Mouse (Mus musculus) G1E (cell line): ENCODE data around the gene Borcs6. TPM values are rescaled to one million over a fixed set of nuclear protein-coding genes. Genes with fewer than 3 reads are reported as not detected.

ENCODE experiments used
- ATAC-seq: 2 replicates; pipeline ENCODE4 v1.8.0; 2016; ENCODE audit warnings: mild to moderate bottlenecking; ENCODE audit not compliant: insufficient number of reproducible peaks, poor library complexity, low FRiP score, severe bottlenecking; ENCODE audit errors: extremely low read depth
- DNase-seq: peaks from one replicate; pipeline ENCODE4 v3.0.0; 2012; ENCODE audit warnings: low spot score
- H3K27me3 ChIP-seq: 2 replicates; pipeline ENCODE4 v1.6.1; 2012; ENCODE audit warnings: mild to moderate bottlenecking, low read length, inconsistent platforms; ENCODE audit not compliant: insufficient read depth
- H3K36me3 ChIP-seq: replicated peaks from 2 replicates; pipeline ENCODE3; 2012; ENCODE audit warnings: mild to moderate bottlenecking, inconsistent platforms
- H3K4me1 ChIP-seq: 2 replicates; pipeline ENCODE4 v1.6.1; 2012; ENCODE audit warnings: low read depth, low read length, inconsistent platforms, mixed read lengths; ENCODE audit not compliant: insufficient read depth
- H3K4me3 ChIP-seq: 2 replicates; pipeline ENCODE4 v1.5.1; 2012; ENCODE audit warnings: low read depth, mild to moderate bottlenecking, inconsistent platforms, low read length, moderate library complexity, mixed read lengths
- H3K9me3 ChIP-seq: replicated peaks from 2 replicates; pipeline ENCODE4 v1.6.1; 2012; ENCODE audit warnings: inconsistent platforms
- CTCF ChIP-seq: IDR thresholded peaks from 2 replicates; pipeline ENCODE4 v1.5.1; 2012; ENCODE audit warnings: low read depth, low read length, inconsistent platforms, mixed read lengths
- GATA1 ChIP-seq: IDR thresholded peaks from 2 replicates; pipeline ENCODE4 v1.6.1; 2012; ENCODE audit warnings: borderline replicate concordance, low read length, inconsistent platforms, mixed read lengths
- GATA2 ChIP-seq: IDR thresholded peaks from 2 replicates; pipeline ENCODE4 v1.6.1; 2012; ENCODE audit warnings: low read depth, low read length, inconsistent platforms, borderline replicate concordance
- POLR2AphosphoS5 ChIP-seq: IDR thresholded peaks from 2 replicates; pipeline ENCODE4 v1.6.1; 2012; ENCODE audit warnings: low read depth, low read length, inconsistent platforms; ENCODE audit not compliant: insufficient replicate concordance
- TAL1 ChIP-seq: conservative IDR thresholded peaks from 2 replicates; pipeline ENCODE4 v1.6.1; 2012; ENCODE audit warnings: low read depth, low read length, inconsistent platforms, mixed read lengths
- polyA plus RNA-seq: library from polyadenylated mRNA; stranded (reverse); fragments of >175 nt; gene quantifications from 2 replicates; pipeline ENCODE4 v1.2.3, GENCODE M21; 2012
- total RNA-seq, 2 experiments: library from RNA; stranded (forward) in 1 of 2; stranded (reverse) in 1 of 2; fragments of 200-1000 nt in 1 of 2; fragments of >200 nt in 1 of 2; fragmentation: Nextera tagmentation in 1 of 2; gene quantifications; 2 replicates each; pipeline ENCODE4 v1.2.3; 2014 to 2017

The Borcs6 gene
- total and polyA plus RNA-seq, 3 experiments = 6.1 to 25.9 (median 6.4) TPM

- Histone ChIP-seq H3K27me3 (no peaks in the 10 kb centered on the region), H3K4me1 (peaks cover 39% of the 10 kb centered on the region), H3K9me3 (no peaks in the 10 kb centered on the region), H3K36me3 (peaks cover 14% of the 10 kb centered on the region), H3K4me3 (peak overlapping the region; percentile 91)
- DNase-seq = no peak
- ATAC-seq = no peak
- TF ChIP-seq POLR2AphosphoS5 = no peak
- no peak for TF ChIP-seq CTCF
- no peak for TF ChIP-seq GATA1
- TF ChIP-seq TAL1 = no peak
- no peak for TF ChIP-seq GATA2
These were observed 674 bp upstream of the Borcs6 start for GRCm38 (mm10) chr11:69058729-69059356.

- Histone ChIP-seq H3K36me3 (peaks cover 7% of the 10 kb centered on the region), H3K27me3 (no peaks in the 10 kb centered on the region), H3K9me3 (no peaks in the 10 kb centered on the region), H3K4me3 (peak overlapping the region; percentile 91), H3K4me1 (peaks cover 50% of the 10 kb centered on the region)
- peak; percentile 52 for DNase-seq
- TF ChIP-seq GATA1 (no peak), CTCF (no peak), POLR2AphosphoS5 (no peak), GATA2 (no peak), TAL1 (no peak)
- ATAC-seq = no peak
These were observed 476 bp downstream of the Borcs6 start for GRCm38 (mm10) chr11:69059975-69060411.

GRCm38 (mm10) chr11:69060448-69061254, 1.1 kb downstream of the Borcs6 start:
- Histone ChIP-seq H3K27me3 (no peaks in the 10 kb centered on the region), H3K4me1 (peaks cover 50% of the 10 kb centered on the region), H3K4me3 (peak overlapping the region; percentile 91), H3K9me3 (no peaks in the 10 kb centered on the region), H3K36me3 (peaks cover 4% of the 10 kb centered on the region)
- TF ChIP-seq GATA2 = no peak
- TF ChIP-seq TAL1 = no peak
- TF ChIP-seq CTCF = no peak
- TF ChIP-seq POLR2AphosphoS5 = no peak
- TF ChIP-seq GATA1 = no peak
- no peak for ATAC-seq
- DNase-seq = no peak

DNA sequence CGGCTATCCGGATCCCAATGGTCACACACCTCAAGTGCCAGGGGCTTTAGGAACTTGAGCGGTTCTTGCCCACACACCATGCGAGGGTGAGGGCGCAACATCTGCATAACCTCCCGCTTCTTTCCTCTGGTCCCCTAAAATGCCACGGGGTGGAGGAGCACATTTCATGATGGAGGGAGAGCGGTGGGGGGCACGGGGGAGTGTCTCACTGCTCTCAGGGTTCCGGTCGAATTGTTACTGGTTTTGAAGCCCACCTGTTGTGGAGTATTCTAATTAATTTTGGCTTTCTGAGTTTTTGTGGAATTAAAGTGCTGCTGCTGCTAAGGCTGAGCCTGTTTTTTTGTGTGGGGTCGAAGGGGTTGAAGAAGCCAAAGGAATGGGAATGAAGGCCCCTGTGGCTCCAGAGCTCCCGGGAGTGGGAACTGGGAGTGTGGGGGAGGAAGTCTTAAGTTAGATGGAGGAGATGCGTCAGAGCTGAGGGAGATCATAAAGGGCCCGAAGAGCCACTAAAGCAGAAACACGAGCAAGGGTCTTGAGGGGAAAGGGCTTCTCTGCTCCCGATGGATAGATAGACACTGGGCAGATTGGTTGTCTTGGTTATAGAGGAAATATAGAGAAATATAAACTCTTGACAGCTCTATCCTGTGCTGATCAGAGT, 1.9 kb downstream of the Borcs6 start:
- no peaks in the 10 kb centered on the region for H3K27me3 ChIP-seq
- peaks cover 54% of the 10 kb centered on the region for H3K4me1 ChIP-seq
- H3K4me3 ChIP-seq = peak overlapping the region; percentile 91
- ATAC-seq (no peak), DNase-seq (no peak)
- TF ChIP-seq TAL1 = no peak
- TF ChIP-seq GATA1 = no peak
- TF ChIP-seq POLR2AphosphoS5 = no peak
- no peak for TF ChIP-seq CTCF
- TF ChIP-seq GATA2 = no peak
- H3K36me3 ChIP-seq = peaks cover 4% of the 10 kb centered on the region
- no peaks in the 10 kb centered on the region for H3K9me3 ChIP-seq

DNA sequence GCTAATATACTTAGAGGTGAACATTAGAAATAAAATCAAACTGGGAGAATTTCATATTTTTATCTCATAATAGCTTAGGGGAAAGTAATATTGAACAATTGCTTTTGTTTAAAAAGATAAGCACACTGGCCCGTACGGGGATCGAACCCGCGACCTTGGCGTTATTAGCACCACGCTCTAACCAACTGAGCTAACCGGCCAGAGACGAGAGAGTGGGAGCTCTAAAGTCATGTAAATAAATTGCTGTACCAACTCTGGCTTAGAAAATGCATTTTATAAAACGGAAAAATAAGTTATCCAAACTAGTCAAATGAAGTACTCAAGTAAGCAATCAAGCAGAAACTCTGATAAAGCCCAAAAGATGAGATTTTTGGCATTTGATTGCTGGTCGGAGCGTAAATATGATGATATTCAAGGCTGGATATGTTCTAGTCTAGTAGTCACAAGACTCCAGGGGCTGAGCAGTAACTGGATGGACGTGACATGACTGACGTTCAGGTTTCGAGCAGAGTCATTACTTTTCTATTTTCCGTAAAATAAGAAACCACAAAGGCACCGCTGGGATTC, 2.8 kb downstream of the Borcs6 start:
- Histone ChIP-seq H3K36me3 (peaks cover 4% of the 10 kb centered on the region), H3K4me1 (peaks cover 62% of the 10 kb centered on the region), H3K4me3 (peak overlapping the region; percentile 73), H3K27me3 (no peaks in the 10 kb centered on the region), H3K9me3 (no peaks in the 10 kb centered on the region)
- TF ChIP-seq CTCF (no peak), POLR2AphosphoS5 (no peak), GATA1 (no peak)
- ATAC-seq = no peak
- DNase-seq = no peak
